Mouse (Mus musculus) small intestine, adult 2 months (tissue): Measurements from ENCODE around the gene Ppfibp1.

Experiments
- CTCF ChIP-seq: fragments of 200-500 bp; IDR thresholded peaks from 2 replicates; pipeline ENCODE4 v1.5.1; 2012; ENCODE audit warnings: low read depth, mild to moderate bottlenecking, control low read depth, inconsistent platforms, low read length, moderate library complexity, mixed read lengths; ENCODE audit not compliant: insufficient replicate concordance, insufficient read length; ENCODE audit errors: extremely low read depth
- POLR2A ChIP-seq: fragments of 200-500 bp; IDR thresholded peaks from 2 replicates; pipeline ENCODE4 v1.6.1; 2012; ENCODE audit warnings: low read depth, mild to moderate bottlenecking, control low read depth, inconsistent platforms, low read length, moderate library complexity

- TF ChIP-seq POLR2A (no peak), CTCF (no peak)
Observed at GRCm38 (mm10) chr6:146904707-146905106, 16.4 kb downstream of the Ppfibp1 start.
